Mouse (Mus musculus) urinary bladder, postnatal 25 days (tissue): ENCODE results near the gene Lrrtm4.

Source experiments
- DNase-seq: peaks from one replicate; pipeline ENCODE4 v3.0.0; 2022; ENCODE audit warnings: low spot score

Lrrtm4 gene

GRCm38 (mm10) chr6:80733416-80733815 is 714.7 kb downstream of the Lrrtm4 start:
- DNase-seq = no peak

- DNase-seq = no peak
Observed at GRCm38 (mm10) chr6:80750769-80751168, 732.1 kb downstream of the Lrrtm4 start.

GRCm38 (mm10) chr6:80760641-80761204 is 742.0 kb downstream of the Lrrtm4 start:
- no peak for DNase-seq

- DNase-seq = no peak
Observed at GRCm38 (mm10) chr6:80786282-80786681, 767.6 kb downstream of the Lrrtm4 start.

- DNase-seq = no peak
Observed at GRCm38 (mm10) chr6:80823753-80824152, 805.1 kb downstream of the Lrrtm4 start.

- no peak for DNase-seq
Observed at GRCm38 (mm10) chr6:80839784-80840183, 821.1 kb downstream of the Lrrtm4 start.

- no peak for DNase-seq
Observed at GRCm38 (mm10) chr6:80845294-80845693, 826.6 kb downstream of the Lrrtm4 start.

- no peak for DNase-seq
Observed at GRCm38 (mm10) chr6:80856910-80857543, 838.4 kb downstream of the Lrrtm4 start.
